Mouse (Mus musculus) intestine, postnatal 0 days (tissue): Measurements from ENCODE around the gene Kif2a. TPM values are rescaled to one million over a fixed set of nuclear protein-coding genes. Genes with fewer than 3 reads are reported as not detected.

ENCODE experiments used
- ATAC-seq: fragments of 200-750 bp; cut with Nextera tagmentation; 2 replicates; pipeline ENCODE4 v1.8.0; 2017; ENCODE audit warnings: mild to moderate bottlenecking, moderate TSS enrichment, moderate library complexity
- H3K27ac ChIP-seq: fragments of 300-500 bp; sonication (generic); 2 replicates; pipeline ENCODE4 v1.5.1; 2014; ENCODE audit warnings: mild to moderate bottlenecking, low read depth, low read length, moderate library complexity
- H3K27me3 ChIP-seq: fragments of 300-500 bp; sonication (generic); replicated peaks from 2 replicates; pipeline ENCODE4 v1.6.1; 2014; ENCODE audit warnings: low read length, mixed read lengths; ENCODE audit not compliant: control insufficient read depth, insufficient read depth
- H3K36me3 ChIP-seq: fragments of 300-500 bp; sonication (generic); 2 replicates; pipeline ENCODE4 v1.6.1; 2014; ENCODE audit warnings: mild to moderate bottlenecking, moderate library complexity; ENCODE audit not compliant: control insufficient read depth, insufficient read depth
- H3K4me1 ChIP-seq: fragments of 300-500 bp; sonication (generic); replicated peaks from 2 replicates; pipeline ENCODE4 v1.6.1; 2014; ENCODE audit warnings: antibody characterized with exemption, low read length, mixed read lengths; ENCODE audit not compliant: control insufficient read depth, insufficient read depth
- H3K4me2 ChIP-seq: fragments of 300-500 bp; sonication (generic); replicated peaks from 2 replicates; pipeline ENCODE4 v1.6.1; 2014; ENCODE audit warnings: low read depth, mild to moderate bottlenecking, moderate library complexity
- H3K4me3 ChIP-seq: fragments of 300-500 bp; sonication (generic); 2 replicates; pipeline ENCODE4 v1.5.1; 2014; ENCODE audit warnings: low read depth, low read length
- H3K9ac ChIP-seq: fragments of 300-500 bp; sonication (generic); 2 replicates; pipeline ENCODE4 v1.6.1; 2014; ENCODE audit warnings: mild to moderate bottlenecking, low read depth, low read length
- H3K9me3 ChIP-seq: fragments of 300-500 bp; sonication (generic); 2 replicates; pipeline ENCODE4 v1.6.1; 2016; ENCODE audit warnings: mixed run types; ENCODE audit not compliant: control insufficient read depth
- CTCF ChIP-seq: sonication (generic); IDR thresholded peaks from 2 replicates; pipeline ENCODE4 v1.5.1; 2016; ENCODE audit warnings: low read depth, mild to moderate bottlenecking, control low read depth, antibody characterized with exemption, moderate library complexity
- WGBS: fragments of 180-500 bp; shearing (Covaris S2); extraction: QIAGEN DNeasy Blood & Tissue Kit; methylation state at CpG from one replicate; pipeline ENCODE4 v1.1.7; 2014; 5-methylcytosine and 5-hydroxymethylcytosine counted together
- polyA plus RNA-seq: library from polyadenylated mRNA; unstranded; fragments of >200 nt; fragmentation: Nextera tagmentation; extraction: Ambion mirVana; gene quantifications from 2 replicates; pipeline ENCODE4 v1.2.1, GENCODE M21; 2015

Gene Kif2a
- polyA plus RNA-seq, 1 experiment from 2014 or later = 20.6 TPM

GRCm38 (mm10) chr13:107038346-107038745 is 16.4 kb upstream of the Kif2a start:
- Histone ChIP-seq H3K4me1 (0 out of 2 replicates have a peak, but pooled peaks cover 4% of the 10 kb centered on the region), H3K9ac (no peak overlapping the region), H3K4me2 (no peak overlapping the region), H3K4me3 (no peak overlapping the region), H3K36me3 (no peaks in the 10 kb centered on the region), H3K9me3 (no peaks in the 10 kb centered on the region), H3K27me3 (no peaks in the 10 kb centered on the region), H3K27ac (no peak overlapping the region)
- TF ChIP-seq CTCF = no peak
- 95% methylated on average over 2 of the region's 2 CpGs for WGBS
- no peak for ATAC-seq

DNA sequence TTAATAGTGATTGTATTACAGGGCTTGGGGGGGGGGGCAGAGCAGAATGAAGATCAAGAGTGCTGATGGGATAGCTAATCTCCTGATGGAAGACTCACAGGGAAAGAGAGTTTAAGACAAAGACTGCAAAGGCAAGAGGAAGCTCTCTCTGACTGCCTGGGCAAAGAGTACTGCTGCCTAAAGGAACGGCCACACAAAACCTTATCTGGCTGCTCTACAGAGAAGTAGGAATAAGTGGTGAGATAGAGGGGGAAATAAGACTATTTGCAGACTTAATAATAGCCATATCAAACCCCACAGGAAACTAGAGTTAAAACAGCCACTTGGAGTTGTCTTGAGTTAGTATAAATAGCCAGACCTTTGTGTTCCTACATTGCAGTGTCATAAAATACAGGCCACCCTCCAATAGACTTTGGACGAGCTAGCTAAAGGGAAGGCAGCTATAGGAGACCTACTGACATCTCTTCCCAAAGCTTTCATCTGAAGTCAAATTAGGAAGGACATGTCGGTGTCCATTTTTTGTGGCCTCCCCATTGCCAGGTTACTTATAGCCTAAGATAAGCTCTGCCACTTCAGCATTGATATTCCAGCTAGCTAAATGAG is 13.7 kb upstream of the Kif2a start:
- Histone ChIP-seq H3K4me3 (no peak overlapping the region), H3K4me2 (no peak overlapping the region), H3K36me3 (no peaks in the 10 kb centered on the region), H3K4me1 (0 out of 2 replicates have a peak, but pooled peaks cover 4% of the 10 kb centered on the region), H3K9ac (no peak overlapping the region), H3K9me3 (no peaks in the 10 kb centered on the region), H3K27me3 (no peaks in the 10 kb centered on the region), H3K27ac (peak overlapping the region; percentile 28; the same call in 1 of the 2 replicates)
- peak; percentile 61 for ATAC-seq
- WGBS = 42% methylated on average over 3 of the region's 3 CpGs
- no peak for TF ChIP-seq CTCF

- ATAC-seq = no peak
- no peak for TF ChIP-seq CTCF
- WGBS = 60% methylated on average over 4 of the region's 4 CpGs
These were observed 13.2 kb upstream of the Kif2a start for GRCm38 (mm10) chr13:107035078-107035477.

GRCm38 (mm10) chr13:107034028-107034920 is 12.3 kb upstream of the Kif2a start:
- no peaks in the 10 kb centered on the region for H3K36me3 ChIP-seq
- no peak overlapping the region for H3K27ac ChIP-seq
- no peak overlapping the region for H3K4me2 ChIP-seq
- WGBS = 40% methylated on average over 1 of the region's 1 CpGs
- no peak overlapping the region for H3K4me3 ChIP-seq
- no peak for ATAC-seq
- no peaks in the 10 kb centered on the region for H3K9me3 ChIP-seq
- TF ChIP-seq CTCF = no peak
- no peaks in the 10 kb centered on the region for H3K27me3 ChIP-seq
- no peak overlapping the region for H3K9ac ChIP-seq
- 0 out of 2 replicates have a peak, but pooled peaks cover 4% of the 10 kb centered on the region for H3K4me1 ChIP-seq

More at GRCm38 (mm10) chr13:107035078-107035477, 13.2 kb upstream of the Kif2a start:
- Histone ChIP-seq H3K27me3 (no peaks in the 10 kb centered on the region), H3K36me3 (no peaks in the 10 kb centered on the region), H3K4me3 (no peak overlapping the region), H3K9me3 (no peaks in the 10 kb centered on the region), H3K27ac (peak overlapping the region; percentile 28; the same call in 1 of the 2 replicates), H3K4me2 (no peak overlapping the region), H3K4me1 (0 out of 2 replicates have a peak, but pooled peaks cover 4% of the 10 kb centered on the region), H3K9ac (no peak overlapping the region)

DNA sequence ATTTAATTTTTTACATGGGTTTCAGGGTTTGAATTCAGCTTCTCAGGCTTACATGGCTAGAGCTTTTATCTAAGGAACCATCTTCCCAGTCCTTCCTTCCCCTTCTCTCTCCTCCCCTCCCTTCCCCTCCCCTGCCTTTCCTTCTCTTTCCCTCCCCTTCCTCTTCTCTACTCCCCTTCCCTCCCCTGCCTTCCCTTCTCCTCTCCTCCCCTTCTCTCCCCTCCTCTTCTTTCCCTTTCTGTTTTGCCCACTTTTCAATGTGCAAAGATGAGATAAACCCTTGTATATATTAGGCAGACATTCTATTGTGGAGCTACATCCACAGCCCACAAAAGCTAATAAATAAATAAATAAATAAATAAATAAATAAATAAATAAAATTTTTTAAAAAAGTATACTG is 9.3 kb upstream of the Kif2a start:
- H3K4me2 ChIP-seq = no peak overlapping the region
- H3K4me1 ChIP-seq = 0 out of 2 replicates have a peak, but pooled peaks cover under 1% of the 10 kb centered on the region
- H3K9me3 ChIP-seq = no peaks in the 10 kb centered on the region
- H3K4me3 ChIP-seq = no peak overlapping the region
- H3K27ac ChIP-seq = no peak overlapping the region
- TF ChIP-seq CTCF = no peak
- ATAC-seq = no peak
- no peaks in the 10 kb centered on the region for H3K36me3 ChIP-seq
- H3K9ac ChIP-seq = no peak overlapping the region
- H3K27me3 ChIP-seq = no peaks in the 10 kb centered on the region

DNA sequence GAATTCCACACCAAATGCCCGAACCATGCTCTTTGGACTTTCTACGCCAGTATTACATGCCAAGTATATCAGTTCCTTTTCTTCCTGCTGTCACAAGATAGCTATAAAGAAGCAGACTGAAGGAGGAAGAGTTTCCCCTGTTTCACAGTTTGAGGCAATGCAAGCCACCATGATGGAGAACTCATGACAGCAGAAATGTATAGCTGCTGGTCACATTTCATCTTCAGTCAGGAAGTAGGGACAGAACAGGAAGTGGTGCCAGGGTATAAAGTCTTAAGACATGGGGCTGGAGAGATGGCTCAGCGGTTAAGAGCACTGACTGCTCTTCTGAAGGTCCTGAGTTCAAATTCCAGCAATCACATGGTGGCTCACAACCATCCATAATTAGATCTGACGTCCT is 5.3 kb upstream of the Kif2a start:
- TF ChIP-seq CTCF = no peak
- peak; percentile 62 for ATAC-seq
- Histone ChIP-seq H3K27me3 (no peaks in the 10 kb centered on the region), H3K4me1 (no peaks in the 10 kb centered on the region), H3K36me3 (no peaks in the 10 kb centered on the region), H3K27ac (no peak overlapping the region), H3K4me2 (no peak overlapping the region), H3K9ac (no peak overlapping the region), H3K4me3 (no peak overlapping the region), H3K9me3 (no peaks in the 10 kb centered on the region)
- WGBS = 46% methylated on average over 4 of the region's 4 CpGs
